Mouse (Mus musculus) telencephalon, adult 2 months (tissue): Measurements from ENCODE around the gene Rassf3.

Experiments
- DNase-seq: peaks from one replicate; pipeline ENCODE4 v3.0.0-alpha.2; 2011; ENCODE audit warnings: low read depth, low spot score

Rassf3 gene

DNA sequence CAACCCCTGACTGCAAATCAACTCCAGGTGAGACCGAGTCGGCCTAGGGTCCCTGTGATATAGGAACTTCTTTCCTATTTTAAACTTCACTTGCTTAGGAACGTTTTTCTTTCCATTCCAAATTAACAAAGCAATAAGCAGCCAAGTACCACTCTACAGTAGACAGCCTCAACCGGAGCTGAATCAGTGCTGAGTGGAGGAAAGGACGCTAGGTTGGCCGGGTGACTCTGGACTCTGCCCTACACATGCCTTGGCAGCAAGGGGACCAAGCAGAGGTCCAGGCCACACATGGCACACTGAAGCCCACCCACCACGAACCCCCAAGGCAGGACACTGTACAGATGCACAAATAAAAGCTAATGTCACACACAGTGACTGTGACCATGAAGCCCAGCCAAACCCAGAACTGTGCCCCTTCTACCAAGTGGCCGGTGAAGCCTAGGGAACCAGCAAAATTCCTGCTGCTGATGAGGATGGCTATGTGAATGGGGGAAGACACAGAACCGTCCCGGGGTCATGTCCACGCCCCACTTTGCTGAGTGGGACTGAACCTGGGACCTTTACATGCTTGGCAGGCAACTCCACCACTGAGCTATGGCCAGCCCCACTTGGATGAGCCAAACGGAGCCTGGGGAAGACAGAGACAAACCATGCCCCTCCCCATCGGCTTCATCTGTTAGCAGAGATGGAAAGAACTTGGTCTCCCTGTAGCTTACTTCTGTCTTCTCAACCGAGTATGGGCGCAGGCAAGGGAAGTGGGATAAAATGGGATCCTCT lies 45.2 kb downstream of the Rassf3 start:
- no peak for DNase-seq

DNA sequence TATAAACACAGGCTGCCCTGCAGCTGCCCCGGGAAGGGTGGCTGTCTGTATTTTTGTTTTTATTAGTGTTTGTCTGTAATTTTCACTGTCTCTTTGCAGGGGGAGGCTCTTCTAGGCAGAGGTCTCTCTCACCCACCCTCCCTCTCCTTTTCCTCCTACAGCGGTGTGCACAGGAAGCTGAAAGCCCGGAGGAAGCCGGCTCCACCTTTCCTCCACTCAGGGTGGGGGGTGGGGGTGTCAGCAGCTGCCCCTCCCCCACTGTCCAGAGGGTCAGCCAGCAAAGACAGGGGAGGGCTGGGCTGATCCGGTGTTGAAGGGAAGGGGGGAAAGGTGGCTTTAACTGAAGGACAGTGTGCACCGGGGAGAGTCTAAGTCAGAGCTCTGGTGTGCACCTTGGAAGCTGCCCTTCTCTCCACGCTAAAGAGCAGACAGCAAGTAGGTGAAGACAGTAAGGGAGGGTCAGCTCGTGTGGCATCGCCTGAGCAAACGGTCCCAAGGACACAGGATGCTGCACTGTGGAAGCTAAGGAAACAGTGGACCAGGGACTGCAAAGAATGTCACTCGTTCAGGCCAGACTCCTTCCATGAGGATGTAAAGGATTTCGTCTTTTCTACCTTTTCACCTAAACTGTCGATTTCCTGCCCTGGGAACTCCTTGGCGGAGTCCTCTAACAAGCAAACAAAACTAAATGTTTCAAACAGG lies 46.0 kb downstream of the Rassf3 start:
- DNase-seq, result no peak

DNA sequence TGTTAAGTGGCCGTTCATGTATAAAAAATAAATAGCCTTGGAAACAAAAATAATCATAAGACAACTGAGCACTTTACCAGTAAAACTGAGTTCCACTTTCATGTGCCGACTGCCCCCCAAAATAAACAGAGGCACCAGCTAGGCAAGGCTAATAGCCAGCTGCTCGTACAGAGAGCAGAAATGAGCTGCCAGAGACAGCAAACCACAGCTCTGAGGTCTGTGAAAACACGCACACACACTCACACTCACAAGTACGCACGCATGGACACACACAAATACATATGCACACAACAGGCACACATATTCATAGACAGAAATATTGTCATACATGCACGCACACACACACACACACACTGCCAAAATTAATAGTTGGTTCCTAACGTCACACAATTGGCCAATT lies 46.6 kb downstream of the Rassf3 start:
- DNase-seq, result no peak

DNA sequence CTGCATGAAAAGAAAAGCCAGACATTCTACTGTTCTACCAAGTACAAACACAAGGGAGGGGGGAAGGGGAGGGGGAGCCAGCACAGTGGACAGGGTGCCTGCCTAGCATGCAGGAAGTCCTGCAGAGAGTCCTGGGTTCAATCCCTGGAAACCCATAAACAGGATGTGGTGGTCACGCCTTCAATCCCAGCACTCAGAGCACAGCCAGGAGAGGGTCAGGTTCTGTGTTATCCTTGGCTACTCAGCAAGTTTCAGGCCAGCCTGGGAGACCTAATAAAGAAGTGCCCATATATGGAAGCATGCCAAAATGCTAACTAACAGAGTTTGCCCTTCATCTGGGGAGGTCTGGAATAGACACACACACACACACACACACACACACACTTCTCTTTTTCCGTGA lies 47.1 kb downstream of the Rassf3 start:
- no peak for DNase-seq

DNA sequence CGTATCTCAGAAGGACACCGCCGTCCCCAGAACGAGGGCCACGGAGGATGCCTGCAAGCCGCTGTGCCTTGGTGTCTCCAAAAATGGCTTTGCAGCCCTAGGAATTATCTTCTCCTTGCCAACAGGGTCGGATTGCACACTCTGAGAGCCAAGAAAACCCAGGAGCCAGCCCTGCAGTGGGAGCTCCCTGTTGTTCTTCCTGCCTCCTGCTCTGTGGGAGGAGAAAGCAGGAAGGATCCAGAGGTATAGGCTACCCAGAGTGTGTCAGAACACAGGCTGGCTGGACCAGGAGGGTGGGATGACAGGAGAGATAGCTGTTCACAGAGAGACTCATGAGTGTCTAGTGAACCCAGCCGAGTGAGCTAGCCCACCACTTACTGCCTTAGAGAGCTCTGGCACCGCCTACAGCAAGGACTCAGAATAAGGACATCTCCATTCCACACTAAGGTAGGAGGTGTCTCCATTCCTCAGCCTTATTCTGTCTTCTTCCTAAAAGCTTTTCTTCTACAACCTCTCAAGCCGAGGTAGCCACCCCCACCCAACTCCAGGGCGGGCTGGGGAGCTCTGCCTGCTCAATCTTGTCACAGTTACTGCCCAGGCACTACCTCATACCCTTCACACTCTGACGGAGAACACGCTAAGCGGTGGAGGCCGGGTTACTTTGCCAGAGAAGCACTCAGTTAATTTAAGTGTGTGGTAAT lies 48.0 kb downstream of the Rassf3 start:
- DNase-seq, result peak; percentile 72

DNA sequence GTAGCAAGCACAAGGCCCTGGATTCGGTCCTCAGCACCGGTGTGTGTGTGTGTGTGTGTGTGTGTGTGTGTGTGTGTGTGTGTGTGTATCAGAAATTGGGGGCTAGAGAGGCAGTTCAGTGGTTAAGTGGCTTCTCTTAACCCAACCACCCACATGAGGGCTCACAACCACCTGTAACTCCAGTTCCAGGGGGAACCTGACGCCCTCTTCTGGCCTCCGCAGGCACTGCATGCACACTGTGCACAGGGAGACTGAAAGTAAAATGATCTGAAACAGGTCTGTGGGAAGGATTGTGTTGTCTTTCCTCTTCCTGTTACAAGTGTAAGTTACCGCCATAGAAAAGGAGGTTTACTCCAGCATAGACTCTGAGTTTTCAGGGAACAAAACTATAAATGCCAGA lies 49.0 kb downstream of the Rassf3 start:
- DNase-seq, result no peak

DNA sequence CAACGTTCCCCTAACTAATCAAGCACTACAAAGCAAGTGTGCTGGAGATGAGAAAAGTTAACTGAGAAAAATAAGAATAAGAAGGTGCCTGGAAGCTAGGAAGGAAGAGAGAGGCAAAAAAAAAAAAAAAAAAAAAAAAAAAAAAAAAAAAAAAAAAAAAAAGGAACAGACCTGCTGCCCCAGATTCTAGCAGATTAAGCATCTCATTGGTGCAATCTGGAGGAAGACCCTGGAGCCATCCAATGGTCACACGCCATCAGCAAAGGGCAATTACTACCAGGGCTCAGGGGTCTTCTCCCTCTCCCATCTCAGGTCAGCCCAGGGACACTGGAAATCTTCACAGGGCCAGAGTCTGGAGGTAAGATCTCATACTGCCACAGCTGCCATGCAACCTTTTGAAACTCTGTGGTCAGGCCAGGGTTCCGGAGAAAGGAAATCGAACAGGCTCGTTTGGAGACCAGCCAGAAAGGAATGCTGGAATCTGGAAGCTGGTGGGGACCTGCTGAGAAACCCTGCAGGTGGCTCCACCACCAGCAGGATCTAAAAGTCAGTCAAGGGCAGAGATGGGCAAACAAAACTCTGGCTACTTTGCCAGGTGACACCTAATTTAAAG lies 49.6 kb downstream of the Rassf3 start:
- DNase-seq, result no peak

DNA sequence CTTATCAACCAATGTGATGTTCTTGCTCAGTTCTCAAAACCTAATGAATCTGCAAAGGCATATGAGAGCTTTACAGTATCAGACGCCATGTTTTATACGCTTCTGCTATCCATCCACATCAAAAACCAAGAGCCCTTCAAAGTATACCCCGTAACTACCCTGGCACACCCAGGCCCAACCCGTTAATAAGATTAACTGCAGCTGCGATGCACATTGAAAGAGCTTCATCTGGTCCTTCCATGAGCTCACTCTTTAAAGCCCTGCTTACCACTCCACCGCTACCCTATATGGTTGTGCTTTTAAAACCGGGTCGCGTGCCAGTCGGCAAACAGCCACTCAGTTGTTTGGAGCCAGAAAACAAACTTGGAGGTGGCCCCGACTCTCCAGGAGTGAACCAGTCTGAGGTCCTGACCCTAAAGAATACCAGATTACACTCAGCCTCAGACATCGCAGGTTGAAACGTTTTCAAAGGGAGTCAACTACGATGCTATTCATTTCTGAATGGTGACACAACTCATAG lies 50.6 kb downstream of the Rassf3 start:
- DNase-seq, result no peak

DNA sequence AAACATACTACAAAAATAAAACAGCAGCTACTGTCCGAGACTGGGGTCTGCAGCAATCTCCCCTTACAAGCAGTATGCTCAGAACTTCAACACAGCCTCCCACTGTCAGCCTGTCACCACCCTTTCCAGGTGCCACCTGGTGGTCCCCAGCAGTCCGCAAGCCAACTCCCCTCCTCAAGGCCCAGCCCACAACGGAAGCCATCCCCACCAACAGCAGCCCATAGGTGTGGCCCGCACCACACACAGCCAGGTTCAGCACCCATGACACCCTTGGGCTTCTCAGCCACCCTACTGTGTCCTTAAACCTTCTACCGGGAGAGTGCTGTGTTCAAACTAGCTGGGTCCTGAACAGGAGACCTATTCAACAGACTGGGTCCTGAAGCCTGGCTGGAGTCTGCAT lies 51.1 kb downstream of the Rassf3 start:
- DNase-seq, result no peak

DNA sequence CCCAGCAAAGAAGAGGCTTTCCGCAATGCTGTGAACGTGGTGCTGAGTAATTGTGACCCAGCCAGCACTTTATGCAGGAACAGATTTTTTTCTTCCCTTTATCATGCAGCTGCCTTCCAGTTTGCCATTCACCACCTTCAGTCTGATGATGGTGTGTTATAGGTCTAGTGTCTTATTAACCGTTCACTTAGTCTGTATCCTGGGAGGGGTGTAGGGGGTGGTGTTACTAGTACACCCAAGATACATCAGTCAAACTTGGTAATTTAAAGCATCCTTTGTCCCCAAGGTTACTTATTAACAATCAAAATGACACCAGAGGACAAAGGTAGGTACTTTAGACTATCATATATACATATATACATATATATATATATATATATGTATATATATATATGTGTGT lies 51.7 kb downstream of the Rassf3 start:
- no peak for DNase-seq

DNA sequence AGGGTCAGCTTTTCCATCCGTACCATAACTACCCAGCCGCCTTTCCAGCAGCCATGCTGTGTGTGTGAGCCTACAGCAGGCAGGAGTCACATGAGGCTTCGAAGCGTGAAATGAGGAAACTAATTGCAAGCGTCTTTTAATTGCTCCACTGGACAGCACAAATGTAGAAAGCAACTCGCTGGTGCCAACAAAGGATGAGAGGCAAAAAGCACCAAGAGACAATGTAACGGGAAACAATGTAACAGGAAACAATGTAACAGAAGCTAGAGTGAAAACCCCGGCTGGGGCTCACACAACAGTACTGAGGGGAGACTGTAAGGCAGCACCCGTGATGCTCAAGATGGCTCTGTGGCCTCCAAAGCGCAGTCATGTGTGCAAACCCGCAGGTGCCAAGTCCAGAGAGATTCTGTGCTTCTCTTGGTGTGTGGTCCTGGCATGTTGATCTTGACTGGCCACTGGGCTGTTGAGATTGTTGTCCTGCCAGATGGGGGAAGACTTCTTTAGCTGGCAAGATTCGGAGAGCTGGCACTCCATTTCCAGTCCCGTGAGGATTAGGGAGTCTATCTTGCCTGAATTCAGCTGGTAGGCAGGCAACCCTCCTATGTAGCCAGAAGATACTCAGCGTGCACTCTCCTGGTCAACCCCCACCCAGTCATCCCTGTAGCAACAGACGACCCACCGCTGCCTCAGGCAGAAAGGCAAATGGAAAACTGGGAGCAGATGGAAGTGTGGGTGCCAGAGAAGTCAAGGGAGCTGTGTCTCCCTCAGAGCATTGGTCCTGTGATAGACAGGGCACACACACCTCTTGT lies 52.4 kb downstream of the Rassf3 start:
- no peak for DNase-seq

DNA sequence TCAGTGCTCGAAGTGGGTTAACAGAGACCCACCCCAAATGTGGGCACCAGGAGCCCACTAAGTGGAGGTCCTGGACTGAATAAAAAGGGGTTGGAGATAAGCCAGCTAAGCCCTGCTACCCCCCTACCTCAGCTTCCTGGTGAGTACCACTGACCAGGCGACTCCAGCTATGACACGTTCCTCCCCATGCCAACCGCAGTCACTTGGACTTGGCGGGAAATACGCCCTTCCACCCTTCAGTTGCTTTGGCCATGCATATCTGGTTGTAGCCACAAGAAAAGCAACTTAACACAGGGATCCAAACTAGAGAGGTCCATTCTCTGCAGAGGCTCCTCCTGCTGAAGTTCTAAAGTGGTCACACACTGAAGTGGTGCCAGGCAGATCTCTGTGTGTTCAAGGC lies 53.9 kb downstream of the Rassf3 start:
- DNase-seq, result no peak

DNA sequence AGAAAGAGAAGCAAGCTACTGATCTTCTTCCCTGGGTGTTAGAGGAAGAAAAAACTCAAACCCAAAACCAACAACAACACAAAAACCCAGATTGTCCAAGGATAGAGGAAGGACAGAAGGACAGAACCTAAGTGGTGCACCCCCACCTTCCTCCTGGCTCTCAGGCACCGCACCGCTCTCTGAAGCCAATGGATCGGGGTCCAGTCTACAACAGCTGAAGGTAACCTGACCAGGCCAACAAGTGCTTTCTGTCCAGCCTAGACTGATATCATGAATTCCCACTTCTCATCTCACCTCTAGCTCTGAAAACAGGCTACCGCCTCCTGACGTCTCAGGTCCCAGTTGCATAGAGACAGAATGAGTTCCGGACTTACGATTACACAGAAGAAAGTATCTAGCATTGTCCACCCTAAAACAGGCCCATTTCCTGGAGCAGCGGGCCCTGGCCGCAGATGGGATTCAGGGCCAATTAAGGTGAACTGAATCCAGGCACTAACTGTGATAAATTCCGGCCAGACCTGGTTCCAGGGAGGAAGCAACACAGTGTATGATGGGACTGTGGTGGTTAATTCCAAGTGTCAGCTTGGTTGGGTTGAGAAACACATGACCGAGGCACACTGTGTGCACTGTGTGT lies 54.4 kb downstream of the Rassf3 start:
- DNase-seq, result no peak

DNA sequence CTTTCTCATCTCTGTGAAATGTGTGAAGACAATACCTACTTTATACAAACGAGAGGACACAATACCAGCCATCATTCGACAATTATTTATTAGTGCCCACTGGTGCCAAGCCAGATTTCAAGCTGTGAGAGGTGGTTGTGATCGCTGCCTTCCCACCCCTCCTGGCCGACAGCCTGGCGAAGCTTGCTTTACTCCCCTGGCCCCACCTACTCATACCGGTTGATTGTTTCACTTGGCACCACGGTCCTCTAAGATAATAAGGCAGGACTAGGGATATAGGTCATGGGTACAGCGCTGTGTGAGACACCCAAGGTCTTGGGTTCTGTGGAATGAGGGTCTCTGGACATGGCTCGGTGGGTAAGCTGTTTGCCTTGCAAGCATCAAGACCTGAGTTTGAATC lies 55.1 kb downstream of the Rassf3 start:
- DNase-seq, result no peak

DNA sequence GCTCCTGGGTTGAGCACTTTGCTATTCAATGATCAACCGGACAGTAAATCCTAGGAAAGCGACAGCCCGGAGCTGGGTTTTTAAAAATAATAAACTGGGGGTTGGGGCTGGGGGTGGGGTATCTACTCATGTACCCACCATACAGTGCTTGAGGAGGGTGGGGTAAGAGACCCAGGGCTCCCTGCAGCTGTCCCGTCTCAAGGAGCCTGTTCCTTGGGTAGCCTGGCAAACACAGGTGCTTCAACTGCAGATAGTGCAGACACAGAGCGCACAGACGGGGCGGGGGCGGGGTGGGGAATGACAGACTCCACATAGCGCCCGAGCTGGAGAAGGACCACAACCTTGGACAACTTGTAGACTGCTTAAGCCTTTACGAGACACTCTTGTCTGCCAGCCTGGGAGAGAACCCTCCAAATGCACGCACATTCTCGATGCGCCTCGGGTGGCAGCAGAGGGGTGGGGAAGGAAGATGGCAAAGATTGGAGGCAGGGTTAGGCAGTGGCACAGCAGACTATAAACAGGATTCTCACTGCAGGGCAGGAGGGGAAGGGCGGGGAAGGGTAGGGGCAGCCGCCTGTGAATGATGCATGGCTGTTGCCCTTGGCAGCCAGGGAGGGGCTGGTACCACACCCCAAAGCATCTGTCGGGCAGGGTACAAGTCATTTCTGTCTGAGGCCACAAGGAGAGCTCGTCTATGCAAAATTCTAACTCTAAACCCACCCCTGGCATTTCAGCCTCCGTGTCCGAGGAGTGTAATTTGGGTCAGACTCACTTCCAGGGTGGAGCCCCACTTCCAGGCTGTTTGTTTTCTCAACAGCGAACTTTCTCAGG lies 56.3 kb downstream of the Rassf3 start:
- DNase-seq, result no peak

DNA sequence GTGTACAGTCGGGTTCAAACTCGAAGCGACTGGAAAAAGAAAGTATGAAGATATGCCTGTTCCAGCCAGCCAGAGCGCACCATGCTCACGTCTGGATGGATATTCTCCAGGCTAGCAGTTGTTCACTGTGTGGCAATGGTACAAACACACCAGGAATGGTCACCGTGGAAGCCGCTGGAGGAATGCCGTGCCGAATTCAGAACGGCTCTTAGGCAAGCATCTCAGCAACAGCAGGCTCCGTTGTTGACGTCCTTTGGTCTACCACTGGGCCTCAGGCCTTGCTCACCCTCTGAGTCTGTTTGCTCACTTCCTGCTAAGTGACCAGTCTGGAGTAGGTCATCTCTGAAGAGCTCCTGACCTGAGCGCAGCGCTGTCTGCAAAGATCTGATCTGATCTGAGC lies 57.3 kb downstream of the Rassf3 start:
- no peak for DNase-seq

DNA sequence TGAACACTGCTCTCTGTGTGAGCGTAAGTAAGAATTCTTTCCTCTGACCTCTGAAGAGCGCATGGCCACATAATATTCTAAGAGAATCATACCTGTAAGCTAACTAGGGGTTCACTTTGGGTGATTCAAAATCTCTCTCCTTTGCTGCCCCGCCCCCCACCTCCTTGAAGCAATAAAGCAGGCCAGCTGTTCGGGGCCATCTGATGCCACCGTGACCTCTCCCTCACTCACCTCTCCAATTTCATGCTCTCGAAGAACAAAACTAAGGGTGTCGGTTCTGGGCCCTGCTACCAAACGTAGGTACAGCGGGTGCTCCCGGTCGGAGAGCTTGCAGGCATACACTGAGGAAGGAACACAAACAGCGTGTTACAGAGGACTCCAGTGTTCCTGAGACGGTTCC lies 62.0 kb downstream of the Rassf3 start:
- no peak for DNase-seq

DNA sequence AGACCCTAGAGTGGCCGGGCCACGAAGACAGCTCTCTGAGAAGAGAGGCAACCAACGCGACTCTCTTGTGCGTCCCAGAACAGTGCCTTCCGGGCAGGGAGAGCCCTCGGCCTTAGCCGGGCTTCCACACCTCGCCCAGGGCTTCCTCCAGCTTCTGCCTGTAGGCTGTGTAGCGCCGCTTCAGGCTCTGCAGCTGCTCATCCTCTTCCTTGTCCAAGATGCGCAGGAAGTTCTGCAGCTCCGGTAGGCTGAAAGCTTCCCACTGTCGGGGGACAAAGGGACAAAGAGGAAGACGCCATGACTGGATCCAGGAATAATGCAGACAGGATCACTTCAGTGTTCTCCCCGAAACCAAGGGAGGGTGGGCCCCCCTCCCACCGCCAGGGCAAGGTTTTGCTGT lies 63.3 kb downstream of the Rassf3 start:
- DNase-seq, result no peak

DNA sequence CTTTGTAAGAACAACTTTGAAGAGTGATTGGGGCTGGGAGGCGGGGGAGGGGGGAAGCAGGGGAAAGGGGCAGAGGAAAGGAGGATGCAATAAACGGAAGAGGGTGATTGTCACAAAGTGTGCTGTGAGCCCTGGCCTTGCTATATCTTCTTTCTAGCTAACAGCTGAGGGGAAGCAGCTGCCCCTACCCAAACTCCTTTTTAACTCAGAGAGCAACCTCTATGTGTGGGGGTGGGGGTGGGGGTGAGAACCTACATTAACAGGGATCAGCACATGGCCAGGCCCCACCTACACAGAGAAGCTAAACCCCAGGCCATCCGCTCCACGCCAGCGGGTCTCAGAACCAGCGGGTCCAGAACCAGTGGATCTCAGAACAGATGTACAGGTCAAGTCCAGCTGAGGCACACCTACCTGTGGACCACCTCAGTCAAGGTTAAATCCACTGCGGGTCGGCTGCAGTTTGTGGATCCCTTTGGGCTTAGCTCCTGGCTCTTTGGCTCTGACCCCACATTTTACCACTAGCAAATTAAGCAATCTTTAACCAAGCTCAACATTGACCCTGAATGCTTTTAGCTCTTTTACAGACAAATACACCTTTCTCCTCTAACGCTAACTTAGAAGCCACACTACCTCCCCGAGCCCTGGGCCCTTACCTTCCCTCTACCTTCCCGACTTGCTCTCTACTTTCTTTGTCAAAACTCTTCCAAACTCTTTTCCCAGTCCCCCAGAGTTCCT lies 64.3 kb downstream of the Rassf3 start:
- DNase-seq, result no peak
